In the genomic region with DNA sequence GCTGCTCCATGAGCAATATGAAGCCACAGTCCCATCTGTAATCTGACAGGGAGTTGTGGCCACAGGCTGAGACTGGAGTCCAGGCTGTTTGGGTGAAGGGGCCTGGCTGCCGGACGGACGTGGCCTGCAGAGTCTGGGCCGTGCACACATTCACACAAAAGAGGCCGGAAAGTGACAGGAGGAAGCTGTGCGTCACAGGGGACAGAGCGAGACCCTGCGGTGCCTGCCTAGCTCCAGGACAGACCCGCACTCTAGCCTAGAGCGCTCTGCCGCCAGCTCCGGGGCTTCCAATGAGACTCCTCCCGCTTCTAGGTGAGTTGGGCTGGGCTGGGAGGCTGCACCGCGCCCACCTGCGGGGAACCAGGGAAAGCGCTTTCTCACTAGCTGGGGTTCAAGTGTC, we compare ENCODE assay signal across 8 mouse cellular contexts. TPM values are rescaled to one million over a fixed set of nuclear protein-coding genes. Genes with fewer than 3 reads are reported as not detected.
DNase-seq lines count a peak whose midpoint lies in the region; ATAC-seq and TF ChIP-seq lines count a peak whose summit lies in the region.

A gene (plus strand): TSS at position 195 of the 400 bp plus-strand sequence.

- TF ChIP-seq EP300 in liver, postnatal 0 days (IDR thresholded peaks at IDR 0.05; ENCODE audit: low read depth), result no peak

- 5% methylated on average over 17 of the region's 17 CpGs for WGBS in forebrain, embryonic 11.5 days
- 4% methylated on average over 17 of the region's 17 CpGs for WGBS in heart, embryonic 16.5 days
- 1% methylated on average over 17 of the region's 17 CpGs for WGBS in liver, postnatal 0 days (ENCODE audit: insufficient replicate concordance)
- WGBS in neural tube, embryonic 13.5 days, result 6% methylated on average over 17 of the region's 17 CpGs

- ATAC-seq in forebrain, embryonic 11.5 days (replicated peaks; ENCODE audit: low FRiP score), result peak; percentile 70
- ATAC-seq in heart, embryonic 16.5 days (replicated peaks; ENCODE audit: extremely low read depth, insufficient read depth, low FRiP score), result peak; percentile 88
- ATAC-seq in liver, postnatal 0 days, result peak; percentile 79
- peak; percentile 78 for ATAC-seq in neural tube, embryonic 13.5 days (ENCODE audit: low read depth)

- H3K4me3 ChIP-seq in forebrain, embryonic 11.5 days (ENCODE audit: low read depth, low read length), result peak within 1 kb of the TSS; percentile 19; the same call in 1 of the 2 replicates
- H3K4me3 ChIP-seq in heart, embryonic 16.5 days (ENCODE audit: low read length), result peak within 1 kb of the TSS; percentile 53
- H3K4me3 ChIP-seq in liver, postnatal 0 days (ENCODE audit: low read depth, low read length), result peak within 1 kb of the TSS; percentile 37
- H3K4me3 ChIP-seq in neural tube, embryonic 13.5 days, result peak within 1 kb of the TSS; percentile 22

- peak within 1 kb of the TSS; percentile 27 for H3K9ac ChIP-seq in forebrain, embryonic 11.5 days (ENCODE audit: low read length)
- H3K9ac ChIP-seq in heart, embryonic 16.5 days (ENCODE audit: low read length), result peak within 1 kb of the TSS; percentile 67
- peak within 1 kb of the TSS; percentile 35; the same call in 1 of the 2 replicates for H3K9ac ChIP-seq in liver, postnatal 0 days (replicated peaks)
- H3K9ac ChIP-seq in neural tube, embryonic 13.5 days, result 0 out of 2 replicates have a peak within 1 kb of the TSS, but pooled peaks have one; percentile 45

- H3K4me2 ChIP-seq in forebrain, embryonic 11.5 days (ENCODE audit: low read depth, low read length, severe bottlenecking), result peak within 1 kb of the TSS; percentile 46
- H3K4me2 ChIP-seq in heart, embryonic 16.5 days (ENCODE audit: low read depth, low read length), result peak within 1 kb of the TSS; percentile 76
- H3K4me2 ChIP-seq in liver, postnatal 0 days (ENCODE audit: low read depth, low read length), result peak within 1 kb of the TSS; percentile 52
- H3K4me2 ChIP-seq in neural tube, embryonic 13.5 days, result peak within 1 kb of the TSS; percentile 53

- no peaks in the 10 kb centered on the region for H3K36me3 ChIP-seq in forebrain, embryonic 11.5 days (ENCODE audit: control insufficient read depth, insufficient read depth, low read length)
- no peaks in the 10 kb centered on the region for H3K36me3 ChIP-seq in heart, embryonic 16.5 days (ENCODE audit: control insufficient read depth, insufficient read depth)
- no peaks in the 10 kb centered on the region for H3K36me3 ChIP-seq in liver, postnatal 0 days (replicated peaks; ENCODE audit: insufficient read depth, low read length)
- no peaks in the 10 kb centered on the region for H3K36me3 ChIP-seq in neural tube, embryonic 13.5 days

- no peak for TF ChIP-seq CTCF in liver, postnatal 0 days (IDR thresholded peaks at IDR 0.05; ENCODE audit: low read depth)

- H3K9me3 ChIP-seq in forebrain, embryonic 11.5 days (ENCODE audit: control insufficient read depth, low read length), result no peaks in the 10 kb centered on the region
- H3K9me3 ChIP-seq in heart, embryonic 16.5 days (replicated peaks; ENCODE audit: control insufficient read depth, low read length), result no peaks in the 10 kb centered on the region
- H3K9me3 ChIP-seq in liver, postnatal 0 days (ENCODE audit: low read length), result no peaks in the 10 kb centered on the region
- no peaks in the 10 kb centered on the region for H3K9me3 ChIP-seq in neural tube, embryonic 13.5 days

- no peaks in the 10 kb centered on the region for H3K27me3 ChIP-seq in forebrain, embryonic 11.5 days (ENCODE audit: control insufficient read depth, insufficient read depth, low read length)
- H3K27me3 ChIP-seq in heart, embryonic 16.5 days (ENCODE audit: control insufficient read depth, insufficient read depth, low read length), result no peaks in the 10 kb centered on the region
- H3K27me3 ChIP-seq in liver, postnatal 0 days (ENCODE audit: insufficient read depth, low read length), result no peaks in the 10 kb centered on the region
- no peaks in the 10 kb centered on the region for H3K27me3 ChIP-seq in neural tube, embryonic 13.5 days

- H3K4me1 ChIP-seq in forebrain, embryonic 11.5 days (replicated peaks; ENCODE audit: control insufficient read depth, insufficient read depth, low read length), result peaks cover 4% of the 10 kb centered on the region; the same call in 1 of the 2 replicates
- H3K4me1 ChIP-seq in heart, embryonic 16.5 days (ENCODE audit: control insufficient read depth, insufficient read depth, low read length), result no peaks in the 10 kb centered on the region; the same call in 1 of the 2 replicates
- H3K4me1 ChIP-seq in liver, postnatal 0 days (ENCODE audit: insufficient read depth), result peaks cover 4% of the 10 kb centered on the region; the same call in 1 of the 2 replicates
- peaks cover 8% of the 10 kb centered on the region; the same call in 1 of the 2 replicates for H3K4me1 ChIP-seq in neural tube, embryonic 13.5 days (replicated peaks)

- no peak within 1 kb of the TSS for H3K27ac ChIP-seq in forebrain, embryonic 11.5 days (ENCODE audit: low read depth, low read length)
- H3K27ac ChIP-seq in heart, embryonic 16.5 days (ENCODE audit: low read length), result peak within 1 kb of the TSS; percentile 75
- H3K27ac ChIP-seq in liver, postnatal 0 days (ENCODE audit: low read depth), result peak within 1 kb of the TSS; percentile 49
- no peak within 1 kb of the TSS for H3K27ac ChIP-seq in neural tube, embryonic 13.5 days (replicated peaks)

- DNase-seq in layer of hippocampus, adult 18-20 months (ENCODE audit: low spot score in 2 of 2), result no peak
- no peak for DNase-seq in layer of hippocampus, adult 11-12 months (ENCODE audit: low spot score)
- peak; percentile 56 for DNase-seq in forebrain, embryonic 11.5 days (ENCODE audit: low spot score)
- DNase-seq in kidney, postnatal 10 days, result peak; percentile 73
- peak; percentile 25 for DNase-seq in liver, postnatal 0 days
- DNase-seq in thymus, postnatal 4 days, result no peak

RNA-seq across cellular contexts. Expression of the gene that starts here (rescaled TPM):
- total RNA-seq in layer of hippocampus, adult 18-20 months (2021), result 10 to 100 TPM; 23.9 to 24.1 TPM
- 7.0 and 7.3 TPM in 2 replicates for polyA plus RNA-seq in forebrain, embryonic 11.5 days (2014; fragmentation: Nextera tagmentation; extraction: Ambion mirVana)
- polyA plus RNA-seq in heart, embryonic 16.5 days (2015; fragmentation: Nextera tagmentation; extraction: Ambion mirVana), result 17.5 and 20.0 TPM in 2 replicates
- 6.5 and 7.1 TPM in 2 replicates for polyA plus RNA-seq in liver, postnatal 0 days (2015; fragmentation: Nextera tagmentation; extraction: Ambion mirVana)
- 11.7 and 11.9 TPM in 2 replicates for polyA plus RNA-seq in neural tube, embryonic 13.5 days (2015; fragmentation: Nextera tagmentation; extraction: Ambion mirVana)

Comparison
In these comparisons a context has a peak if more than half of its experiments do, and no peak if none do; other contexts are left out.
1. DNase-seq: peak in forebrain, embryonic 11.5 days (single experiment), kidney, postnatal 10 days (single experiment) and liver, postnatal 0 days (single experiment); none in layer of hippocampus, adult 18-20 months (0 of 2), layer of hippocampus, adult 11-12 months (single experiment) and thymus, postnatal 4 days (single experiment).
2. H3K27ac ChIP-seq: peak in heart, embryonic 16.5 days (single experiment) and liver, postnatal 0 days (single experiment); none in forebrain, embryonic 11.5 days (single experiment) and neural tube, embryonic 13.5 days (single experiment).
3. Peak in every context shown above with its lines, with median percentiles within 50 percentile points of each other: ATAC-seq, H3K4me2 ChIP-seq, H3K4me3 ChIP-seq and H3K9ac ChIP-seq.